Mouse (Mus musculus) liver, embryonic 14.5 days (tissue): ENCODE measurements at regions not wholly inside any gene's neighbourhood (a gene's known extent, or its start where the extent isn't known, plus 50 kb on each side); places are given as distances from the start of the nearest gene placed in this dataset.

Experiments
- CTCF ChIP-seq: IDR thresholded peaks from 2 replicates; pipeline ENCODE4 v1.5.1; 2016; ENCODE audit warnings: antibody characterized with exemption, low read depth, control low read depth
- EP300 ChIP-seq: IDR thresholded peaks from 2 replicates; pipeline ENCODE4 v1.6.1; 2016; ENCODE audit warnings: antibody characterized with exemption, low read depth

GRCm38 (mm10) chr1:193422886-193423285 is 52.8 kb upstream of the Camk1g start:
- TF ChIP-seq CTCF (no peak), EP300 (no peak)
